Mouse (Mus musculus): ENCODE data around the gene Olfr620.

The Olfr620 gene

DNA sequence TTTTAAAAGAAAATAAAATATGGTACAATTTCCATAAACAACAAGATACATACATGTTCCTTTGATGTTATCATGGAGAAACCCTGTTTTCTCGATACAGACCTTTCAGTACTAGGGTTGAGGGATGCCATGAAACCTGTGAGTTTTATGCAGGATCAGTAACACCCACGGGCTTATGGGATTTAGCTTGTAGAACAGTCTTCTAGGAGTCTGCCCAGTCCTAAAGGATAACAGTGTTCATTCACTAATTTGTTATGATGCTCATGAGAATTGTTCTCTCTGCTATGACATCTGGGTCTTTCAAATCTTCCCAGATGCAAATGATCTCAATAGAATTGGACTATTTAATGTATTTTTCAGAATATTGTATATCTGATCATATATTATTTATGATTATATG is at the start of gene Olfr620:
Olfr620 (minus strand) TSS at position 101 of the 400 bp plus-strand sequence.
- DNase-seq, result no peak

- DNase-seq, result no peak
These were observed 31.7 kb upstream of the Olfr620 start for GRCm38 (mm10) chr7:103644070-103644469.

GRCm38 (mm10) chr7:103642602-103643001 is 30.3 kb upstream of the Olfr620 start, which contains the start of gene Olfr622:
Olfr622 (minus strand) TSS chr7:103642702.
- no peak for DNase-seq

DNA sequence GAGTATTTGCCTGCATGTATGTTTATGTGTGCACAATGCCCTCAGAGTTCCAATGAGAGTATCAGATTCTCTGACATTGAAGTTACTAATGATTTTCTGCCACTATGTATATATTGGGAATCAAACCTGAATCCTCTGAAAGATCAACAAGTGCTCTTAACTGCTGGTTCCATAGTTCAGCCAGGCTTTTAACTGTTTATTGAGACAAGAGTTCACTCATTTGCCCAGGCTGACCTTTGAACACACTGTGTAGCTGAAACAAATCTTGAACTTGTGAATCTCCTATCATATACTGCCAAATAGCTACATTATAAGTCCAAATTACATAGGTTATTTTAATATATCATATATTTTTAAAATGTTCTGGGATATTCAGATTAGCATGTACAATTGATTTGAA is 24.5 kb upstream of the Olfr620 start:
- no peak for DNase-seq

GRCm38 (mm10) chr7:103607425-103607824 is 4.9 kb downstream of the Olfr620 start:
- no peak for DNase-seq

DNA sequence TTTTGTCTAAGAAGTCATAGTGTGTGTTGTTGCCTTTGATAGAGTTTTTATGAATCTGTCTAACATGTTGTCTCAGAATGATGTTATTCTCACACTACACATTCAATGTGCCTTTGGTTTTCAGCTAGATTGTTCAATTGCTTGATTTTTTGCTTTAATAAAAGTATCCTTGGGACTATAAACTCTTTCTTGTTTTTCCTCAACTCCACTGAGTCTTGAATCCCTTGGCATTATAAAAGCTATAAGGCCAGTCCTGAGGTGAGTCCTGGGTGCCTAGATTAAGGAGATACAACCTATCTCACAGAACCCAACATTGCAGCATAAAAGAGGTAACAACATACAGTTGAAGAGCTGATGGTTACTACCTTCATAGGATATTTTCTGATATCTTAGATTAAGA is 12.1 kb downstream of the Olfr620 start, which contains the start of gene Olfr619:
Olfr619 (plus strand) TSS at position 301 of the 400 bp plus-strand sequence.
- no peak for DNase-seq

GRCm38 (mm10) chr7:103589803-103590202 is 22.5 kb downstream of the Olfr620 start, which contains the start of gene Olfr618:
Olfr618 (plus strand) TSS chr7:103590103.
- DNase-seq, result no peak

- no peak for DNase-seq
These were observed 39.6 kb downstream of the Olfr620 start, which contains the start of gene Olfr617 for GRCm38 (mm10) chr7:103572761-103573160. Olfr617 (plus strand) TSS chr7:103573061.

DNA sequence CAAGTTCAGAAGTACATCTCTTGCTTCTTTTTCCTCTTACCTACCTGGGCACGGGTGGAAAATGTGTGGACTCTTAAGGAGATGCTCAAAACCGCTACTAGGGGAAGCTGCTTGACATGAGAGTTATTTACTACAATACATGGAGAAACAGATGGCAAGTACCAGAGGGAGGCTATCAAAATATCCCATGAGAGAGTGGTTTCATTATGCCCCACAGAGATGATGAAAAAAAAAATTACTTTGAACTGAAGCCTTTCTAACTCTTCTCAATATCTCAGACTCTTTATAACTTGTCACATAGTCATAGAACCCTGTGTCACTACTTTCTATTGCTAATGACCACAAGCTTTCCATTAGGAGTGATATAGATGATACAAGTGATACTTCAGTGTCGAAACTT is 43.3 kb downstream of the Olfr620 start, which contains the start of gene Olfr616:
Olfr616 (minus strand) TSS at position 101 of the 400 bp plus-strand sequence.
- no peak for DNase-seq

- no peak for DNase-seq
These were observed 56.6 kb downstream of the Olfr620 start, which contains the start of gene Olfr615 for GRCm38 (mm10) chr7:103555779-103556178. Olfr615 (plus strand) TSS chr7:103556079.
